Mouse (Mus musculus): ENCODE measurements at regions not wholly inside any gene's neighbourhood (a gene's known extent, or its start where the extent isn't known, plus 50 kb on each side); places are given as distances from the start of the nearest gene placed in this dataset.

DNA sequence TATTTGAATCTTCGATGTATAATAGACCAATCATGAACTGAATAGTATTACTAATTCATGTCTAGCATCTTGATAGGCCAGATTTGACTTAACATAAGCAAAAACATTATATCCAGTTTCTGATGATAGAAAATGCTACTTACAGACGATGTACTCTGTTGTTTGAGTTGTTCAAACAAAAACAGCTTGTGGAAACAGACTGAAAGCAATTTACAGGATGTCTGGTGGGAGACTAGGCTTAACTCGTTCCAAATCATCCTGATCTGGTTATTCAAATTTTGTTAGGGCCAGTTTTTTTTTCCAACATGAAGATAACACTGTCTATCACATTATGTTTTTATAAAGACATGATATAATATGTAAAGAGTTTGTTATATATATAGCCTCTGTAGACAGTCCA is 369.4 kb upstream of the Igbp1b start:
- DNase-seq (ENCODE audit: low spot score in 2 of 2): no peak

DNA sequence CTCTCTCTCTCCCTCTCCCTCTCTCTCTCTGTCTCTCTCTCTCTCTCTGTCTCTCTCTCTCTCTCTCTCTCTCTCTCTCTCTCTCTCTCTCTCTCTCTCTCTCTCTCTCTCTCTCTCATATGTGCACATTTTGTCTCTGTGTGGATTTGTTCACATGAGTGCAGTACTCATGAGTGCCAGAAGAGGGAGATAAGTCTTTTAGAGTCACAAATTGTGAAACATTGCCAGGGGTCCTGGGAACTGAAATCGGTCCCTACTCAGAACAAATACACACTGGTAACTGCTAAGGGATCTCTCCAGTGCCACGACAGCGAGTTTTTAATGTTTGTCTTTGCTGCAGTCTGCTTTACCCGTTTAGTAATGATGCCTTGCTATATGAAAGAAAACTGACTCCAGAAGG is 356.2 kb upstream of the Igbp1b start:
- no peak for DNase-seq (ENCODE audit: low spot score in 2 of 2)

GRCm38 (mm10) chr6:139010501-139010900 is 352.2 kb upstream of the Igbp1b start:
- DNase-seq (ENCODE audit: low spot score in 2 of 2): no peak

Measured in spleen, postnatal 4 days (tissue).